Mouse (Mus musculus): ENCODE data around the gene Krtap3-3. TPM values are rescaled to one million over a fixed set of nuclear protein-coding genes. Genes with fewer than 3 reads are reported as not detected.

Gene Krtap3-3
- total RNA-seq, 2 experiments from 2014 or later, result not detected

Other genes starting within 250 kb of the Krtap3-3 start
- not detected for gene Krt25, start 227.9 kb downstream of the Krtap3-3 start, total RNA-seq (2021)
- gene Krt26, start 212.9 kb downstream of the Krtap3-3 start, total RNA-seq (2021), result not detected
- gene Krt27, start 199.8 kb downstream of the Krtap3-3 start, total RNA-seq (2021), result not detected
- gene Krt28, start 176.0 kb downstream of the Krtap3-3 start, total RNA-seq (2021), result not detected
- gene Krt10, start 161.5 kb downstream of the Krtap3-3 start, total RNA-seq (2021), result 10 to 100 TPM in 1 of 2 experiments, 1 to 10 TPM in 1; 9.5 to 12.3 TPM
- 1 to 10 TPM; 1.2 to 1.7 TPM for gene Krt12, start 128.6 kb downstream of the Krtap3-3 start, total RNA-seq (2021)
- gene Krt20, start 112.7 kb downstream of the Krtap3-3 start, total RNA-seq (2021), result not detected
- not detected for gene Krt23, start 57.7 kb downstream of the Krtap3-3 start, total RNA-seq (2021)
- gene Krt39, start 29.5 kb downstream of the Krtap3-3 start, total RNA-seq (2021), result not detected
- not detected for gene Krt40, start 7.7 kb downstream of the Krtap3-3 start, total RNA-seq (2021)
- not detected for gene Krtap3-2, start 6.0 kb upstream of the Krtap3-3 start, total RNA-seq (2021)
- gene Gm11939, start 8.6 kb upstream of the Krtap3-3 start, total RNA-seq (2021), result not detected
- gene Krtap3-1, start 15.8 kb upstream of the Krtap3-3 start, total RNA-seq (2021), result not detected
- gene Krtap1-5, start 30.2 kb upstream of the Krtap3-3 start, total RNA-seq (2021), result not detected
- gene Krtap1-4, start 32.8 kb upstream of the Krtap3-3 start, total RNA-seq (2021), result not detected
- not detected for gene Krtap1-3, start 40.5 kb upstream of the Krtap3-3 start, total RNA-seq (2021)
- gene Krtap9-3, start 47.2 kb upstream of the Krtap3-3 start, total RNA-seq (2021), result not detected
- not detected for gene Gm11938, start 52.4 kb upstream of the Krtap3-3 start, total RNA-seq (2021)
- not detected for gene Gm11937, start 59.3 kb upstream of the Krtap3-3 start, total RNA-seq (2021)
- not detected for gene Krtap2-4, start 64.0 kb upstream of the Krtap3-3 start, total RNA-seq (2021)
- not detected for gene Gm11562, start 69.6 kb upstream of the Krtap3-3 start, total RNA-seq (2021)
- gene Krtap4-1, start 77.4 kb upstream of the Krtap3-3 start, total RNA-seq (2021), result not detected
- not detected for gene Krtap4-2, start 84.2 kb upstream of the Krtap3-3 start, total RNA-seq (2021)
- gene Krtap4-7, start 93.2 kb upstream of the Krtap3-3 start, total RNA-seq (2021), result not detected
- gene Gm11555, start 99.4 kb upstream of the Krtap3-3 start, total RNA-seq (2021), result not detected
- not detected for gene Gm11563, start 108.1 kb upstream of the Krtap3-3 start, total RNA-seq (2021)
- not detected for gene Krtap4-6, start 115.1 kb upstream of the Krtap3-3 start, total RNA-seq (2021)
- not detected for gene Gm14190, start 139.9 kb upstream of the Krtap3-3 start, total RNA-seq (2021)
- not detected for gene Gm14180, start 183.4 kb upstream of the Krtap3-3 start, total RNA-seq (2021)
- not detected for gene Gm11595, start 222.0 kb upstream of the Krtap3-3 start, total RNA-seq (2021)
- gene Krtap4-8, start 229.8 kb upstream of the Krtap3-3 start, total RNA-seq (2021), result not detected
- gene Krtap4-9, start 234.3 kb upstream of the Krtap3-3 start, total RNA-seq (2021), result not detected
- not detected for gene Gm11596, start 242.6 kb upstream of the Krtap3-3 start, total RNA-seq (2021)
- gene Gm11569, start 248.1 kb upstream of the Krtap3-3 start, total RNA-seq (2021), result not detected

Data from left cerebral cortex, postnatal 4 days (tissue).